Mouse (Mus musculus): ENCODE data around the gene Csf1. TPM values are rescaled to one million over a fixed set of nuclear protein-coding genes. Genes with fewer than 3 reads are reported as not detected.

Gene Csf1
- polyA plus RNA-seq, 1 experiment from 2014 or later, result 10.4 TPM

Other genes starting within 250 kb of the Csf1 start
- 3.0 and 3.8 TPM in 2 replicates for gene Slc6a17, start 242.5 kb downstream of the Csf1 start, polyA plus RNA-seq (2016; fragmentation: Nextera tagmentation; extraction: Ambion mirVana)
- 0.15 TPM in 1 of 2 replicates, not detected in the other for gene Ubl4b, start 205.4 kb downstream of the Csf1 start, polyA plus RNA-seq (2016; fragmentation: Nextera tagmentation; extraction: Ambion mirVana)
- gene Alx3, start 165.4 kb downstream of the Csf1 start, polyA plus RNA-seq (2016; fragmentation: Nextera tagmentation; extraction: Ambion mirVana), result 2.3 and 13.0 TPM in 2 replicates
- not detected in 2 replicates for gene Gm10961, start 129.1 kb downstream of the Csf1 start, polyA plus RNA-seq (2016; fragmentation: Nextera tagmentation; extraction: Ambion mirVana)
- 45.1 and 50.1 TPM in 2 replicates for gene Strip1, start 128.8 kb downstream of the Csf1 start, polyA plus RNA-seq (2016; fragmentation: Nextera tagmentation; extraction: Ambion mirVana)
- gene Ahcyl1, start 63.9 kb downstream of the Csf1 start, polyA plus RNA-seq (2016; fragmentation: Nextera tagmentation; extraction: Ambion mirVana), result 62.2 and 71.8 TPM in 2 replicates
- not detected in 2 replicates for gene Eps8l3, start 116.8 kb upstream of the Csf1 start, polyA plus RNA-seq (2016; fragmentation: Nextera tagmentation; extraction: Ambion mirVana)
- 121 and 146 TPM in 2 replicates for gene Gstm5, start 135.4 kb upstream of the Csf1 start, polyA plus RNA-seq (2016; fragmentation: Nextera tagmentation; extraction: Ambion mirVana)
- gene Gstm7, start 171.3 kb upstream of the Csf1 start, polyA plus RNA-seq (2016; fragmentation: Nextera tagmentation; extraction: Ambion mirVana), result 14.1 and 16.1 TPM in 2 replicates
- gene Gstm6, start 183.3 kb upstream of the Csf1 start, polyA plus RNA-seq (2016; fragmentation: Nextera tagmentation; extraction: Ambion mirVana), result 9.5 and 10.6 TPM in 2 replicates
- 1.2 TPM in 1 of 2 replicates, not detected in the other for gene Gstm3, start 208.8 kb upstream of the Csf1 start, polyA plus RNA-seq (2016; fragmentation: Nextera tagmentation; extraction: Ambion mirVana)
- gene Gstm2, start 226.0 kb upstream of the Csf1 start, polyA plus RNA-seq (2016; fragmentation: Nextera tagmentation; extraction: Ambion mirVana), result 46.9 and 47.2 TPM in 2 replicates

Data from heart, embryonic 10.5 days (tissue).